Mouse (Mus musculus) left cerebral cortex, adult 9 months (tissue): Measurements from ENCODE around the gene Ddt.

ENCODE experiments used
- DNase-seq, 2 experiments: peaks; one replicate each; pipeline ENCODE4 v3.0.0; 2022; ENCODE audit warnings: low spot score in 2 of 2

The Ddt gene

GRCm38 (mm10) chr10:75772795-75773664, at the start of gene Ddt:
TSS of gene Ddt (minus strand) at chr10:75773414.
- DNase-seq: peak; percentile 76 to 89

- no peak for DNase-seq
Measured at GRCm38 (mm10) chr10:75822443-75822842, 49.2 kb upstream of the Ddt start, which contains the start of gene Gstt4. TSS of gene Gstt4 (minus strand) at chr10:75822543.

- DNase-seq: no peak
Measured at GRCm38 (mm10) chr10:75819882-75820281, 46.7 kb upstream of the Ddt start.

GRCm38 (mm10) chr10:75818641-75819040, 45.4 kb upstream of the Ddt start:
- no peak for DNase-seq

GRCm38 (mm10) chr10:75804217-75804616, 31.0 kb upstream of the Ddt start:
- DNase-seq: no peak

GRCm38 (mm10) chr10:75798176-75798696, 25.0 kb upstream of the Ddt start, which contains the start of gene Gstt1:
TSS of gene Gstt1 (minus strand) at chr10:75798584.
- peak in 1 of 2 experiments; percentile 41 for DNase-seq

GRCm38 (mm10) chr10:75797619-75798175, 24.5 kb upstream of the Ddt start:
- DNase-seq: peak; percentile 22 to 55

- no peak for DNase-seq
Measured at GRCm38 (mm10) chr10:75796731-75797516, 23.7 kb upstream of the Ddt start.

- no peak for DNase-seq
Measured at GRCm38 (mm10) chr10:75794880-75795279, 21.7 kb upstream of the Ddt start.

GRCm38 (mm10) chr10:75790773-75791172, 17.6 kb upstream of the Ddt start:
- DNase-seq: no peak

- no peak for DNase-seq
Measured at GRCm38 (mm10) chr10:75789841-75790240, 16.6 kb upstream of the Ddt start.

GRCm38 (mm10) chr10:75789081-75789735, 16.0 kb upstream of the Ddt start:
- no peak for DNase-seq

GRCm38 (mm10) chr10:75788277-75788676, 15.1 kb upstream of the Ddt start:
- peak in 1 of 2 experiments; percentile 33 for DNase-seq

GRCm38 (mm10) chr10:75785442-75785841, 12.2 kb upstream of the Ddt start:
- no peak for DNase-seq

- DNase-seq: no peak
Measured at GRCm38 (mm10) chr10:75780769-75781578, 7.8 kb upstream of the Ddt start, which contains the start of the genes Gm20441 and Gstt3. TSS of gene Gm20441 (minus strand) at chr10:75780954. TSS of gene Gstt3 (minus strand) at chr10:75781414.

GRCm38 (mm10) chr10:75779206-75780174, 6.3 kb upstream of the Ddt start:
- no peak for DNase-seq

- no peak for DNase-seq
Measured at GRCm38 (mm10) chr10:75777885-75778284, 4.7 kb upstream of the Ddt start.

- no peak for DNase-seq
Measured at GRCm38 (mm10) chr10:75776562-75776961, 3.3 kb upstream of the Ddt start.

GRCm38 (mm10) chr10:75774587-75774986, 1.4 kb upstream of the Ddt start:
- DNase-seq: no peak
